Mouse (Mus musculus): ENCODE results near the gene Gm10563. TPM values are rescaled to one million over a fixed set of nuclear protein-coding genes. Genes with fewer than 3 reads are reported as not detected.

Gm10563 gene
- polyA plus RNA-seq, 1 experiment from 2014 or later = not detected

DNA sequence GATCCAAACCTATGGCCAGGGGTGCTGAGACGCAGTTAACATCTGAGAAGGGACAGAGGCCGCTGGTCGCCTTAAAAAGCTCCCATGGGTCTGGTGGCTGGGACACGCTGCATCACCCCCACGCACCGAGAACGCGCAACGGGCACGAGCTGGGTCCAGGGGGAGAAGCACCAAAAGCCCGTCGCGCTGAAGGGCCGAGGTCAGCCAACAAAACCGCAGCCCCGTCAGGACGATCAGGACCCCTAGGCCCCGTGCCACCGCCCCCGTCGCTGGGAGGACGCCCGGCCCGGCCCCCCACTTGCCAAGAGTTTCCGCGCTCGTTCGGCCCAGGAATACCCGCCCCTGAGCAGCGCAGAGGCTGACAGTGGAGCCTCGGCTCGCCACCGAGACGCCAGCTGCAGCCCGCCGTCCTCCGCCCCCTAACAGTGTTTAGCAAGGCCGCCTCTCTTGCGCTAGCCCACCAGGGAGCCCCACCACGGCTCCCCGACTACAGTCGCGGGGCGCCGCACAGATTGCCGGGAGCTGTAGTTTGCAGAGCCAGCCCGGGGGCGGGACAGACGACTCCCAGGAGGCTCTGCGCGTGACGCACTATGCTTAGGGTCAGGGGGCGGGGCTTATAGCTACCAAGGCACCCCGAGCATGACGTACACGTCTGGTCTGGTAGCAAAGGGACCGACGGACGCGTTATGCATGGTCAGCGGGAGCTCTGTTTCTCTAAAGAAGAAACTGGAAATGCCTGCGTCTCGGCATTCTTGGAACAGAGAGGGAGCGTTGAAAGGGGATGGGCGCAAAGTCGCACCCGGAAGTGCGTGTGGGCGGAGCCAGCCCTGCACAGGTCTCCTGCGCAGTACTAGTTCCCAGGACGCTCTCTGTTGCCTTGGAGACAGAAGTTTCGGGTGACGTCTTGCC is 23.7 kb upstream of the Gm10563 start, which contains the start of gene Mib2:
Gene Mib2, minus strand, starts transcription at position 510 of the 909 bp plus-strand sequence.
- Histone ChIP-seq H3K9me3 (no peaks in the 10 kb centered on the region), H3K27me3 (no peaks in the 10 kb centered on the region), H3K4me3 (peak within 1 kb of the TSS; percentile 83), H3K4me1 (peaks cover 11% of the 10 kb centered on the region), H3K27ac (peak within 1 kb of the TSS; percentile 79), H3K36me3 (peaks cover 17% of the 10 kb centered on the region), H3K4me2 (replicated peaks) (peak within 1 kb of the TSS; percentile 91), H3K9ac (peak within 1 kb of the TSS; percentile 90)
- ATAC-seq (ENCODE audit: low FRiP score, low read depth) = peak; percentile 99
- under 1% methylated on average over 73 of the region's 73 CpGs for WGBS

DNA sequence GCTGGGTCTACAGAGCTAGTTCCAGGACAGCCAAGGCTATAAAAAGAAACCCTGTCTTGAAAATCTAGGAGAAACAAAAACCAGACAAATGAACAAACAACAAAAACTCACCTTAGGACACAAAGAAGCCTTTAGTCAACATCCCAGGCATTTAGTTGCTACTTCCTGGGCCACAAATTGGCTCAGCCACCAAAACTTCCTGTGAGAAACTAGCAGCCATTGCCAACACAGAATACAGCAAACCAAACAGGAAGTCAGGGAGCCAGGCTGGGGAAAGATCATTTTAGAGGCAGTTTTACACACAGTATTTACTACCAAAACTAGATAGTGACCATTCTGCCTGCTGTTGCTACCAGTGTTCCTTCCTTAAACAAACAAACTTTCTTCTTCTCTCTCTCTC is 21.7 kb upstream of the Gm10563 start:
- no peak overlapping the region for H3K9ac ChIP-seq
- no peak overlapping the region for H3K4me3 ChIP-seq
- H3K9me3 ChIP-seq = no peaks in the 10 kb centered on the region
- peaks cover 11% of the 10 kb centered on the region for H3K4me1 ChIP-seq
- H3K36me3 ChIP-seq = peaks cover 30% of the 10 kb centered on the region
- no peak for ATAC-seq (ENCODE audit: low FRiP score, low read depth)
- H3K4me2 ChIP-seq (replicated peaks) = no peak overlapping the region
- H3K27me3 ChIP-seq = no peaks in the 10 kb centered on the region
- no peak overlapping the region for H3K27ac ChIP-seq

DNA sequence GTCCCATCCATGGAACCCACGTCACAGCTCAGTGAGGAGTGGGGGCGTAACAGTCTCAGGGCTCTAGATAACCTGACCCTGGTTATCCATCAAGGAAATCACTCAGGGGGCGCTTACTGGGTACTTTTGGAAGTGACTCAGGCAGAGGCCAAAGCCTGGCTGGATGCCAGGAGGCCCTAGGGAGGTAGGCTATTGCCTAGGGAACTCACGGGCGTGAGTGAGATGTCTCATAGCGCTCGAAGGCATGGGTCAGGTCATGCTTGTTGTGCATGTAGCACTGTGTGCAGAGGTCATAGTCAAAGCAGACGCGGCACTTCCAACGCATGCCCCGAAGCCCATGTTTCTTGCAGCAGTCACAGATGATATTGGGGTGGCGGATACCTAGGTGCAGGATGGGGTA is 15.4 kb upstream of the Gm10563 start:
- Histone ChIP-seq H3K4me1 (no peaks in the 10 kb centered on the region), H3K36me3 (peaks cover 80% of the 10 kb centered on the region), H3K27me3 (peaks cover 11% of the 10 kb centered on the region), H3K9ac (no peak overlapping the region), H3K4me3 (no peak overlapping the region), H3K9me3 (no peaks in the 10 kb centered on the region), H3K27ac (no peak overlapping the region), H3K4me2 (replicated peaks) (no peak overlapping the region)
- WGBS = 90% methylated on average over 12 of the region's 12 CpGs
- no peak for ATAC-seq (ENCODE audit: low FRiP score, low read depth)

DNA sequence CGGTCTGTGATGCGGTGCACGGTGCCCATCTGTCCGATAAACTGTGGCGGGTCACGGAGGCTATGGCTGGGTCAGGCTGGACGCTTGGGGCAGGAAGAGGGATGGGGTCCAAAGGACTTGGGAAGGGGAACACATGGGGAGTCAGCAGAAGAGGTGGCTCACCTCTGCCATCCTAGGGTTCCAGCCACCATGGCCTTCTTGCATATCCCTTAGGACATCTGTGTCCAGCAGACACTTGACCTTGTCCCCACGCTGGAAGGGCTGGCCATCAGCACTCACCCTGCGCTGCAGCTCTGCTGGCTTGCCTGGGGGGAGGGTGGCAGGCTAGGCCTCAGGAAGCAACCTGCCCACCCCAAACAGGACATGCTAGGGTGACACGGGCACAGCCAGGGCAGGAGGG is 13.8 kb upstream of the Gm10563 start:
- 90% methylated on average over 10 of the region's 10 CpGs for WGBS
- Histone ChIP-seq H3K9me3 (no peaks in the 10 kb centered on the region), H3K4me3 (no peak overlapping the region), H3K27me3 (peaks cover 28% of the 10 kb centered on the region), H3K4me1 (peaks cover 16% of the 10 kb centered on the region), H3K9ac (no peak overlapping the region), H3K27ac (no peak overlapping the region), H3K4me2 (replicated peaks) (no peak overlapping the region), H3K36me3 (peaks cover 74% of the 10 kb centered on the region)
- ATAC-seq (ENCODE audit: low FRiP score, low read depth) = no peak

DNA sequence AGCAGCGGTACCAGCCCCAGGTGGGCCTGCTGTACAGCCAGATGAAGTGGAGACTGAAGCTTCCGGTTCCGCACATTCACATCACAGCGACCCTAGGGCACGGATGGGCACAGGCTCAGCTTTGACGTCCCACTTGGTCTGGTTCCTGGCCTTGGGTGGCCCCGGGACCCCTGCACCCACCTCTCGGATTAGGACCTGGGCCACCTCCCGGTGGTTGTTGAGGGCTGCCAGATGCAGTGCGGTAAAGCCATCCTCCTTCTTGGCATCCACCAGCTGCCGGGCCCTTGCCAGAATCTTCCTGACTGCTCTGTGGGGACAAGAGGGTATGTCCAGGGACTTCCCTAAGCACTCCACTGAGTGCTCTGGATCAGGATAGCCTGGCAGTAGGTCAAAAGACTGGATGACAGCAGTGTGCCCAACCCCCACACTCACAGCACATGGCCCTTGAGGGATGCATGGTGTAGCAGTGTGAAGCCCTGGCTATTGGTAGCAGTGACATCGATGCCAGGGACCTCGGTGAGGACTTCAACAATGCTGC is 11.1 kb upstream of the Gm10563 start:
- no peak for ATAC-seq (ENCODE audit: low FRiP score, low read depth)
- Histone ChIP-seq H3K4me1 (peaks cover 40% of the 10 kb centered on the region), H3K9me3 (no peaks in the 10 kb centered on the region), H3K4me3 (no peak overlapping the region), H3K4me2 (replicated peaks) (no peak overlapping the region), H3K27me3 (peaks cover 55% of the 10 kb centered on the region), H3K27ac (no peak overlapping the region), H3K9ac (no peak overlapping the region), H3K36me3 (peaks cover 65% of the 10 kb centered on the region)
- 88% methylated on average over 13 of the region's 13 CpGs for WGBS

DNA sequence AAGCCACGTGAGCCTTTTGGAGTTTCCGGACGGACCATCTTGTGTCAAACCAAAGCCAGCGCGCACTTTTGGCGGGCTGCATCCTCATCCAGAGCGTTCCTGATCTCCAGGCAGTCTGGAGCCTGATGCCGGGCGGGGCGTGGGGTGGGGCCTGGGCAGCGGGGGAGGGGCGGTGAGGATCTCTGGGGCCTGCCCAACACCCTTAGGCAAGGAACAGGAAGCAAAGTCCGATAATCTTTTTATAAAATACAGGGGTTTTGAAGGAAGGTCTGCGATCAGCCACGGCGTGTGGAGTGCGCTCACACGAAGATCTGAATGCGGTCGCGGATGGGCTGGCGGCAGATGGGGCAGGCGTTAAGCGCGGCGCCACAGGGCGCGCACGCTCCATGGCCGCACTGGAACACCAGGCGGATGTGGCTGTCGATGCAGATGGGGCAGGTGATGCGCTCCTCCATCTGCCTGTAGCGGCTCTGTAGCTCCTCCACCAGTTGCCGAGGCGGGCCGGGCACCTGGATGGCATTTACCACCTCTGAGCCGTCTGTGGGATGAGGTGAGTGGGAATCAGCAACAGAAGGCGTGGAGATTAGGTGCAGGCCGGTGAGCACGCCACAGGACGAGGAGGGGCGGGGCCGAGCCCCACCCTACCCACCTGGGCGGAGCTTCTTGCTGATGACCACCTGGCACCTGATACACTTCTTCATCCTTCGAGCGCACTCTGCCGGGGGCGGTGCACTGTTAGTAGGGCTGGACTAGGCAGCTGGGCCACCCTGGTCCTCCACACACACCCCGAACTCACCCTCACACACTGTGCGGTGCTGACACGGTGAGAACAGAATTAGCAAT is 9.5 kb upstream of the Gm10563 start:
- H3K4me2 ChIP-seq (replicated peaks) = peak overlapping the region; percentile 93
- ATAC-seq (ENCODE audit: low FRiP score, low read depth) = peak; percentile 41
- no peak overlapping the region for H3K27ac ChIP-seq
- peak overlapping the region; percentile 75 for H3K9ac ChIP-seq
- H3K9me3 ChIP-seq = no peaks in the 10 kb centered on the region
- H3K4me1 ChIP-seq = peaks cover 40% of the 10 kb centered on the region
- H3K4me3 ChIP-seq = peak overlapping the region; percentile 55
- WGBS = under 1% methylated on average over 52 of the region's 52 CpGs
- H3K27me3 ChIP-seq = peaks cover 63% of the 10 kb centered on the region
- H3K36me3 ChIP-seq = peaks cover 67% of the 10 kb centered on the region

DNA sequence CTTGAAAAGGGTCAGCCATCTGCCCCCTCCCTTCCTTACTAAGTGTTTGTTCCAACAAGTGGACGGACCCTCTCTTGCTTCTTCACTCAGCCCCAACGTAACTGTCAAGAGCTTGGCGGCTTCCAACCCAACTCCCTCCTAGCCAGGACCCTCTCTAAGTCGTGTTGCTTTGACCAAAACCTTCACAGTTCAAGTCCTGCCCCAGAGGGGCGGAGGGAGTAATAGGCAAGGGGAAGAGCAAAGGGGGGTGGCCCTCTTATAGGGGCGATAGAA is 8.9 kb upstream of the Gm10563 start:
- Histone ChIP-seq H3K4me1 (peaks cover 40% of the 10 kb centered on the region), H3K9ac (peak overlapping the region; percentile 75; the same call in 1 of the 2 replicates), H3K27me3 (peaks cover 63% of the 10 kb centered on the region), H3K9me3 (no peaks in the 10 kb centered on the region), H3K36me3 (peaks cover 67% of the 10 kb centered on the region), H3K27ac (no peak overlapping the region), H3K4me3 (peak overlapping the region; percentile 55), H3K4me2 (replicated peaks) (peak overlapping the region; percentile 93)
- under 1% methylated on average over 6 of the region's 6 CpGs for WGBS
- 0 out of 2 replicates have a peak, but pooled peaks have one; percentile 11 for ATAC-seq (ENCODE audit: low FRiP score, low read depth)

DNA sequence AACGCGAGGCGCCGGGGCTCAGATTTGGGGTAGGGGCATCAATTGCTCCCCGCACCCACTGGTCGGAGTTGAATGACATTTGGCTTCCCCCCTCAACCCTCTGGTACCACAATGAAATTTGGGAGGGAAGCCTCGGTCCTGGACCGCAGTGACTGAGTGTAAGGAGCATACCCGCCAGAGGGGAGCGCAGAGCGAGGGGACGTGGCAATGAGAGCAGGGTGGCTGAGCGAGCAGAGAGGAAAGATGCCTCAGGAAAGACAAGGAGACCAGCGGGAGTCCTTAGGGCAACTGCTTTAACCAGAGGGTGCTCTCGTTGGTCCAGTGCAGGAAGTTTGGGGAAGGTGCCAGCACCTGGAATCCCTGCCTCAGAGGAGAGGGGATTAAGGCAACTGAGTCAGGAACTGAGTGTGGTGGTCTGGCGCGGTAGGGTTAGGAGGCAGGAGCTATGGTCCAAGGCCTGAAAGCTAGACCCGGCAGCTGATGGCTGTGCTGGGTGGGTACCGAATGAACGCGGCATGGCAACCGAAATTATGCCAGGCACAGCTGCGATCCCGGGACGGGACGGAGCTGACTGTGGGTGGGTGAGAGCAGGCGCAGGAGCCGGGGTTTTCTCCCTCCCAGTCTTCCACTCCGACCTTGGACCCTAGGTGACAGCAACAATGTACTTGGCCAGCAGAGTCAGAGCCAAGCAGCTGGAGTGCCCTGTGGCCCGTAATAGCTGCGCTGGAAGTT is 8.4 kb upstream of the Gm10563 start:
- H3K27ac ChIP-seq = no peak overlapping the region
- peak overlapping the region; percentile 75 for H3K9ac ChIP-seq
- H3K36me3 ChIP-seq = peaks cover 67% of the 10 kb centered on the region
- no peaks in the 10 kb centered on the region for H3K9me3 ChIP-seq
- H3K4me3 ChIP-seq = peak overlapping the region; percentile 55
- 2% methylated on average over 31 of the region's 31 CpGs for WGBS
- H3K4me1 ChIP-seq = peaks cover 40% of the 10 kb centered on the region
- peak; percentile 14; the same call in 1 of the 2 replicates for ATAC-seq (ENCODE audit: low FRiP score, low read depth)
- H3K27me3 ChIP-seq = peaks cover 63% of the 10 kb centered on the region
- peak overlapping the region; percentile 93 for H3K4me2 ChIP-seq (replicated peaks)

DNA sequence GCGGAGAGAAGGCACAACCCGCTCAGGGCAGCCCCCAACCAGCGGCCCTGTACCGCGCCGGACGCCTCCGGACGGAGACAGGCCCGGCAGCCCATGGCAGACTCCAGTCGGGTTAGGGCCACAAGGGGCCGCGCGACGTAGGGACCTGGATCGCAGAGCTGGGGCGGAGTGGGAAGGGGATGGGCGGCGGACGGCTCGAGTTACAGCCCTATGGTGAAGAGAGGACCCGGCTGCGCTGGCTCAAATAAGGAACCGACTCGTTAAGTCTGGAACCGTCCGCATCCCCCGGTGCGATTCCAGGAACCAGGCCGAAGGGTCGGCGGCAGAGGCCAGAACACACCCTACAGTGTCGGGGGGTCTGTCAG is 7.9 kb upstream of the Gm10563 start, which contains the start of gene Mmp23:
Gene Mmp23, minus strand, starts transcription at position 299 of the 365 bp plus-strand sequence.
- H3K36me3 ChIP-seq = peaks cover 68% of the 10 kb centered on the region
- under 1% methylated on average over 33 of the region's 33 CpGs for WGBS
- peak within 1 kb of the TSS; percentile 55 for H3K4me3 ChIP-seq
- no peaks in the 10 kb centered on the region for H3K9me3 ChIP-seq
- peaks cover 63% of the 10 kb centered on the region for H3K27me3 ChIP-seq
- peak within 1 kb of the TSS; percentile 93 for H3K4me2 ChIP-seq (replicated peaks)
- H3K27ac ChIP-seq = no peak within 1 kb of the TSS
- ATAC-seq (ENCODE audit: low FRiP score, low read depth) = peak; percentile 74
- H3K4me1 ChIP-seq = peaks cover 40% of the 10 kb centered on the region
- peak within 1 kb of the TSS; percentile 75 for H3K9ac ChIP-seq

DNA sequence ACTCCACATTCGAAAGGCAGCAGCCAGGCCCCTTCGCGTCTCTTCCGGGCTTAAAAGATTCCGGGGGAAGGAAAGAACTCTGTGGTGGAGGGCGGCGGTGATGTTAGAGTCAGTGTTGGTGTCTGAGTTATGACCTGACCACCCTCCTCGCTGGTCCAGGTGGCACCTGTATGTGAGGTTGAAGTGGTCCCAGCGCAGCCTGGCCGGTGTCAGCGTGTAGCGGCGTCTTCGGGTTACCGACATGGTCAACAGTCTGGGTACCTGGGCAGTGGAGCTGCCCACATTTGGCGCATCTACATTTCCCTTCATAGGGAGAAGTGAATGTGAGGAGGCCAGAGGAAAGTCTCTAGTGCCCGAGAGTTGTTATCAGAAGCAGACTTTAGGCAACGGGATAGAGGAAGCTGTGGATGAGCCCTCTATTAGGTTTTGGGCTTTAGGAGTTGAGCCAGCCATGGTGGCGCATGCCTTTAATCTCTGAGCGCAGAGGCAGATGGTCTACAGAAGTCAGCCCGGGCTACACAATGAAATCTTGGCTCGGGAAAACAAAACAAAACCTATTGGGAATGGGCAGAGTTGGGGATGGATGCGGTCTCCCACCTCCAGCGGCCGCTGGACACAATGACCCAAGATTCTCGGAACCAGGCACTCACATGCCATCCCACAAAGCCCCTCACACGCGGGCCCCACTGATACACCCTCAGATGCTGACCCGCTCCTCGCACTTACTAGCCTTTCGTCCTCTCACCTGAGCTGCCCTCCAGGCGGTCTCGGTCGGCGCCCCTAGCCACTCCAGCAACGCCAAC is 7.3 kb upstream of the Gm10563 start:
- Histone ChIP-seq H3K27ac (no peak overlapping the region), H3K9ac (peak overlapping the region; percentile 75)
- WGBS = 19% methylated on average over 36 of the region's 36 CpGs

More for the DNA sequence above, 7.3 kb upstream of the Gm10563 start:
- no peak for ATAC-seq (ENCODE audit: low FRiP score, low read depth)
- H3K27me3 ChIP-seq = peaks cover 63% of the 10 kb centered on the region
- peak overlapping the region; percentile 55 for H3K4me3 ChIP-seq
- H3K36me3 ChIP-seq = peaks cover 68% of the 10 kb centered on the region
- H3K4me1 ChIP-seq = peaks cover 40% of the 10 kb centered on the region
- H3K4me2 ChIP-seq (replicated peaks) = peak overlapping the region; percentile 93
- H3K9me3 ChIP-seq = no peaks in the 10 kb centered on the region
